Mouse (Mus musculus) spleen, adult 2 months (tissue): ENCODE measurements around the gene Pou2f3. TPM values are rescaled to one million over a fixed set of nuclear protein-coding genes. Genes with fewer than 3 reads are reported as not detected.

Experiments
- DNase-seq, 2 experiments: peaks; one replicate each; pipeline versions ENCODE4 v3.0.0 to v3.0.0-alpha.2; 2012 to 2021; ENCODE audit warnings: low spot score in 2 of 2, low read depth in 1 of 2
- H3K27ac ChIP-seq: fragments of 200-500 bp; 2 replicates; pipeline ENCODE4 v1.5.1; 2012; ENCODE audit warnings: low read length, inconsistent platforms; ENCODE audit not compliant: insufficient read depth
- H3K27me3 ChIP-seq: fragments of 200-500 bp; 2 replicates; pipeline ENCODE4 v1.6.1; 2012; ENCODE audit warnings: mild to moderate bottlenecking, moderate library complexity, low read length, inconsistent platforms; ENCODE audit not compliant: control insufficient read depth, insufficient read depth
- H3K36me3 ChIP-seq: fragments of 200-500 bp; 2 replicates; pipeline ENCODE4 v1.6.1; 2012; ENCODE audit warnings: mild to moderate bottlenecking, low read length, inconsistent platforms; ENCODE audit not compliant: control insufficient read depth, insufficient read depth
- H3K4me1 ChIP-seq: fragments of 200-500 bp; 2 replicates; pipeline ENCODE4 v1.6.1; 2011; ENCODE audit warnings: inconsistent platforms; ENCODE audit not compliant: control insufficient read depth, insufficient read depth, insufficient read length
- H3K4me3 ChIP-seq: fragments of 200-500 bp; 2 replicates; pipeline ENCODE4 v1.5.1; 2011; ENCODE audit warnings: mild to moderate bottlenecking, inconsistent platforms; ENCODE audit not compliant: insufficient read depth, insufficient read length; ENCODE audit errors: extremely low read depth
- CTCF ChIP-seq: fragments of 200-500 bp; IDR thresholded peaks from 2 replicates; pipeline ENCODE4 v1.5.1; 2011; ENCODE audit warnings: mild to moderate bottlenecking, inconsistent platforms; ENCODE audit not compliant: insufficient read depth, insufficient read length, insufficient replicate concordance; ENCODE audit errors: extremely low read depth
- POLR2A ChIP-seq: fragments of 200-500 bp; IDR thresholded peaks from 2 replicates; pipeline ENCODE4 v1.6.1; 2011; ENCODE audit warnings: low read depth, low read length, inconsistent platforms
- WGBS: fragments of 180-500 bp; shearing (Covaris S2); methylation state at CpG from one replicate; pipeline ENCODE4 v1.1.7; 2018; 5-methylcytosine and 5-hydroxymethylcytosine counted together
- polyA plus RNA-seq: library from polyadenylated mRNA; depleted of rRNA; stranded (reverse); fragments of >200 nt; gene quantifications from 2 replicates; pipeline ENCODE4 v1.2.3, GENCODE M21; 2012; rRNA removed

Gene Pou2f3
- polyA plus RNA-seq, result not detected in 2 replicates

GRCm38 (mm10) chr9:43210190-43210682, at the start of gene Pou2f3:
Gene Pou2f3 (minus strand): TSS chr9:43210369.
- H3K4me1 ChIP-seq, result no peaks in the 10 kb centered on the region
- no peak within 1 kb of the TSS for H3K4me3 ChIP-seq
- 23% methylated on average over 13 of the region's 13 CpGs for WGBS
- H3K27ac ChIP-seq, result peak within 1 kb of the TSS; percentile 47; the same call in 1 of the 2 replicates
- DNase-seq, result peak in 1 of 2 experiments; percentile 23
- H3K36me3 ChIP-seq, result no peaks in the 10 kb centered on the region
- no peak for TF ChIP-seq POLR2A
- TF ChIP-seq CTCF, result no peak
- H3K27me3 ChIP-seq, result peaks cover 7% of the 10 kb centered on the region

- H3K4me3 ChIP-seq, result no peak overlapping the region
- TF ChIP-seq CTCF (no peak), POLR2A (no peak)
- WGBS, result 88% methylated on average over 5 of the region's 5 CpGs
- H3K27ac ChIP-seq, result no peak overlapping the region
- H3K36me3 ChIP-seq, result no peaks in the 10 kb centered on the region
- H3K4me1 ChIP-seq, result no peaks in the 10 kb centered on the region
- H3K27me3 ChIP-seq, result no peaks in the 10 kb centered on the region
- no peak for DNase-seq
These were observed 43.1 kb upstream of the Pou2f3 start for GRCm38 (mm10) chr9:43253271-43253681.

GRCm38 (mm10) chr9:43252790-43253189, 42.6 kb upstream of the Pou2f3 start:
- Histone ChIP-seq H3K27me3 (no peaks in the 10 kb centered on the region), H3K27ac (no peak overlapping the region), H3K36me3 (no peaks in the 10 kb centered on the region), H3K4me1 (no peaks in the 10 kb centered on the region), H3K4me3 (no peak overlapping the region)
- WGBS, result 81% methylated on average over 3 of the region's 3 CpGs
- TF ChIP-seq POLR2A (no peak), CTCF (no peak)
- no peak for DNase-seq

GRCm38 (mm10) chr9:43251786-43252185, 41.6 kb upstream of the Pou2f3 start:
- H3K27me3 ChIP-seq, result no peaks in the 10 kb centered on the region
- DNase-seq, result no peak
- H3K27ac ChIP-seq, result no peak overlapping the region
- H3K36me3 ChIP-seq, result no peaks in the 10 kb centered on the region
- TF ChIP-seq CTCF, result no peak
- no peak for TF ChIP-seq POLR2A
- H3K4me3 ChIP-seq, result no peak overlapping the region
- no peaks in the 10 kb centered on the region for H3K4me1 ChIP-seq
- WGBS, result 44% methylated on average over 2 of the region's 2 CpGs

GRCm38 (mm10) chr9:43246738-43247180, 36.6 kb upstream of the Pou2f3 start:
- Histone ChIP-seq H3K4me1 (no peaks in the 10 kb centered on the region; the same call in 1 of the 2 replicates), H3K27ac (no peak overlapping the region), H3K27me3 (no peaks in the 10 kb centered on the region), H3K4me3 (no peak overlapping the region), H3K36me3 (no peaks in the 10 kb centered on the region)
- DNase-seq, result no peak
- no peak for TF ChIP-seq POLR2A
- TF ChIP-seq CTCF, result no peak
- 56% methylated on average over 10 of the region's 10 CpGs for WGBS

GRCm38 (mm10) chr9:43245801-43246570, 35.8 kb upstream of the Pou2f3 start:
- no peak for TF ChIP-seq CTCF
- no peak for TF ChIP-seq POLR2A
- 76% methylated on average over 7 of the region's 7 CpGs for WGBS

GRCm38 (mm10) chr9:43242432-43242831, 32.3 kb upstream of the Pou2f3 start:
- DNase-seq, result no peak

More at GRCm38 (mm10) chr9:43245801-43246570, 35.8 kb upstream of the Pou2f3 start:
- no peak overlapping the region for H3K4me3 ChIP-seq
- no peak overlapping the region for H3K27ac ChIP-seq
- H3K4me1 ChIP-seq, result no peaks in the 10 kb centered on the region; the same call in 1 of the 2 replicates
- no peak for DNase-seq
- H3K27me3 ChIP-seq, result no peaks in the 10 kb centered on the region
- H3K36me3 ChIP-seq, result no peaks in the 10 kb centered on the region

More at GRCm38 (mm10) chr9:43242432-43242831, 32.3 kb upstream of the Pou2f3 start:
- WGBS, result 13% methylated on average over 5 of the region's 5 CpGs
- Histone ChIP-seq H3K27me3 (0 out of 2 replicates have a peak, but pooled peaks cover 2% of the 10 kb centered on the region), H3K27ac (no peak overlapping the region), H3K36me3 (no peaks in the 10 kb centered on the region), H3K4me1 (no peaks in the 10 kb centered on the region; the same call in 1 of the 2 replicates), H3K4me3 (no peak overlapping the region)
- TF ChIP-seq POLR2A, result no peak
- TF ChIP-seq CTCF, result no peak
